ENCODE assay signal across 14 mouse cellular contexts in genomic region chr5:111218998-111219397, GRCm38 (mm10).
DNase-seq lines count a peak whose midpoint lies in the region; ATAC-seq and TF ChIP-seq lines count a peak whose summit lies in the region.
"Had no signal": no experiment of that assay in that cellular context is flagged by ENCODE, and none has a peak within 500 bp of the region (broad histone marks: within the 10 kb centered on the region; RNA-seq: fewer than 3 reads in every experiment).

No protein-coding gene starts in this region.

- WGBS in heart, embryonic 13.5 days: 77% methylated on average over 5 of the region's 5 CpGs
- WGBS in hindbrain, postnatal 0 days: 44% methylated on average over 5 of the region's 5 CpGs

- peaks cover 64% of the 10 kb centered on the region for H3K4me1 ChIP-seq in heart, embryonic 13.5 days
- peaks cover 38% of the 10 kb centered on the region for H3K4me1 ChIP-seq in hindbrain, postnatal 0 days (ENCODE audit: insufficient read depth, low read length)

- H3K9ac ChIP-seq in heart, embryonic 13.5 days: no peak overlapping the region
- no peak overlapping the region for H3K9ac ChIP-seq in hindbrain, postnatal 0 days (replicated peaks; ENCODE audit: low read length)
- H3K9ac ChIP-seq: liver, embryonic 13.5 days had no signal

- DNase-seq in heart, postnatal 4 days: no peak
- DNase-seq in retina, postnatal 1 day: peak; percentile 39
- DNase-seq in retina, embryonic 14.5 days (ENCODE audit: low spot score): no peak
- DNase-seq in hindbrain, postnatal 0 days (ENCODE audit: low spot score): no peak
- no peak for DNase-seq in kidney, adult 18-20 months
- no peak for DNase-seq in cerebellum, adult 11-12 months
- DNase-seq: cerebellum, adult 11 months; cerebellum, postnatal 36 days; heart, postnatal 10 days; kidney, adult 11 months; kidney, postnatal 25 days; liver, embryonic 13.5 days had no signal

- no peak for ATAC-seq in heart, embryonic 13.5 days (ENCODE audit: extremely low read depth, insufficient number of reproducible peaks, low FRiP score, low TSS enrichment)
- ATAC-seq in hindbrain, postnatal 0 days: no peak

- no peak overlapping the region for H3K4me3 ChIP-seq in heart, embryonic 13.5 days
- H3K4me3 ChIP-seq in hindbrain, postnatal 0 days (ENCODE audit: low read length): no peak overlapping the region
- H3K4me3 ChIP-seq: liver, embryonic 13.5 days; megakaryocyte, embryonic 14.5 days had no signal

- no peak for TF ChIP-seq CTCF in hindbrain, postnatal 0 days (IDR thresholded peaks at IDR 0.05; ENCODE audit: low read depth)

- H3K9me3 ChIP-seq in heart, embryonic 13.5 days: no peaks in the 10 kb centered on the region
- no peaks in the 10 kb centered on the region for H3K9me3 ChIP-seq in hindbrain, postnatal 0 days (ENCODE audit: low read length)
- H3K9me3 ChIP-seq: liver, embryonic 13.5 days; megakaryocyte, embryonic 14.5 days had no signal

- H3K27ac ChIP-seq in heart, embryonic 13.5 days (replicated peaks): peak overlapping the region; percentile 28
- peak overlapping the region; percentile 21; the same call in 1 of the 2 replicates for H3K27ac ChIP-seq in hindbrain, postnatal 0 days
- H3K27ac ChIP-seq: liver, embryonic 13.5 days had no signal

- no peak overlapping the region for H3K4me2 ChIP-seq in heart, embryonic 13.5 days
- H3K4me2 ChIP-seq in hindbrain, postnatal 0 days (ENCODE audit: low read depth, low read length): no peak overlapping the region
- H3K4me2 ChIP-seq: liver, embryonic 13.5 days had no signal

- H3K27me3 ChIP-seq in heart, embryonic 13.5 days (replicated peaks): no peaks in the 10 kb centered on the region
- H3K27me3 ChIP-seq in hindbrain, postnatal 0 days (ENCODE audit: insufficient read depth, low read length): no peaks in the 10 kb centered on the region
- H3K27me3 ChIP-seq: liver, embryonic 13.5 days had no signal

- peaks cover 10% of the 10 kb centered on the region for H3K36me3 ChIP-seq in heart, embryonic 13.5 days
- H3K36me3 ChIP-seq in hindbrain, postnatal 0 days (ENCODE audit: insufficient read depth, low read length): peaks cover 10% of the 10 kb centered on the region
- H3K36me3 ChIP-seq: liver, embryonic 13.5 days had no signal
